Mouse (Mus musculus): ENCODE results near the gene Tex33. TPM values are rescaled to one million over a fixed set of nuclear protein-coding genes. Genes with fewer than 3 reads are reported as not detected.

Gene Tex33
- polyA plus RNA-seq, 1 experiment: not detected

- 80% methylated on average over 10 of the region's 10 CpGs for WGBS
- TF ChIP-seq POLR2A (IDR thresholded peaks at IDR 0.05; ENCODE audit: borderline replicate concordance, control insufficient read depth, low read depth, low read length) (no peak), CTCF (IDR thresholded peaks at IDR 0.05; ENCODE audit: control insufficient read depth, insufficient read depth, low read length) (no peak)
- Histone ChIP-seq H3K27ac (ENCODE audit: control insufficient read depth, insufficient read depth, low read depth, low read length, poor library complexity) (no peak overlapping the region), H3K4me1 (ENCODE audit: control insufficient read depth, insufficient read depth, low read length) (no peaks in the 10 kb centered on the region; the same call in 1 of the 2 replicates), H3K4me3 (replicated peaks; ENCODE audit: control insufficient read depth, low read depth, low read length) (no peak overlapping the region)
These were observed 17.9 kb downstream of the Tex33 start for GRCm38 (mm10) chr15:78377859-78378258.

- no peak overlapping the region for H3K27ac ChIP-seq (ENCODE audit: control insufficient read depth, insufficient read depth, low read depth, low read length, poor library complexity)
- no peak for TF ChIP-seq CTCF (IDR thresholded peaks at IDR 0.05; ENCODE audit: control insufficient read depth, insufficient read depth, low read length)
- no peak for TF ChIP-seq POLR2A (IDR thresholded peaks at IDR 0.05; ENCODE audit: borderline replicate concordance, control insufficient read depth, low read depth, low read length)
- H3K4me3 ChIP-seq (replicated peaks; ENCODE audit: control insufficient read depth, low read depth, low read length): no peak overlapping the region
- H3K4me1 ChIP-seq (ENCODE audit: control insufficient read depth, insufficient read depth, low read length): peaks cover 6% of the 10 kb centered on the region
- 68% methylated on average over 3 of the region's 3 CpGs for WGBS
These were observed 21.5 kb downstream of the Tex33 start for GRCm38 (mm10) chr15:78374204-78374603.

- H3K27ac ChIP-seq (ENCODE audit: control insufficient read depth, insufficient read depth, low read depth, low read length, poor library complexity): no peak overlapping the region
- H3K4me3 ChIP-seq (replicated peaks; ENCODE audit: control insufficient read depth, low read depth, low read length): no peak overlapping the region
- peaks cover 7% of the 10 kb centered on the region for H3K4me1 ChIP-seq (ENCODE audit: control insufficient read depth, insufficient read depth, low read length)
- 63% methylated on average over 3 of the region's 3 CpGs for WGBS
- no peak for TF ChIP-seq CTCF (IDR thresholded peaks at IDR 0.05; ENCODE audit: control insufficient read depth, insufficient read depth, low read length)
- TF ChIP-seq POLR2A (IDR thresholded peaks at IDR 0.05; ENCODE audit: borderline replicate concordance, control insufficient read depth, low read depth, low read length): no peak
These were observed 22.9 kb downstream of the Tex33 start for GRCm38 (mm10) chr15:78372796-78373195.

- WGBS: 83% methylated on average over 1 of the region's 1 CpGs
- H3K27ac ChIP-seq (ENCODE audit: control insufficient read depth, insufficient read depth, low read depth, low read length, poor library complexity): peak overlapping the region; percentile 30; the same call in 1 of the 2 replicates
- no peak for TF ChIP-seq POLR2A (IDR thresholded peaks at IDR 0.05; ENCODE audit: borderline replicate concordance, control insufficient read depth, low read depth, low read length)
- no peak for TF ChIP-seq CTCF (IDR thresholded peaks at IDR 0.05; ENCODE audit: control insufficient read depth, insufficient read depth, low read length)
These were observed 26.1 kb downstream of the Tex33 start for GRCm38 (mm10) chr15:78369641-78370040.

GRCm38 (mm10) chr15:78368926-78369346 is 26.8 kb downstream of the Tex33 start:
- Histone ChIP-seq H3K4me1 (ENCODE audit: control insufficient read depth, insufficient read depth, low read length) (peaks cover 7% of the 10 kb centered on the region), H3K4me3 (replicated peaks; ENCODE audit: control insufficient read depth, low read depth, low read length) (no peak overlapping the region), H3K27ac (ENCODE audit: control insufficient read depth, insufficient read depth, low read depth, low read length, poor library complexity) (peak overlapping the region; percentile 71)
- TF ChIP-seq POLR2A (IDR thresholded peaks at IDR 0.05; ENCODE audit: borderline replicate concordance, control insufficient read depth, low read depth, low read length): no peak
- peak; percentile 83 for TF ChIP-seq CTCF (IDR thresholded peaks at IDR 0.05; ENCODE audit: control insufficient read depth, insufficient read depth, low read length)
- 3% methylated on average over 8 of the region's 8 CpGs for WGBS

More at GRCm38 (mm10) chr15:78369641-78370040, 26.1 kb downstream of the Tex33 start:
- Histone ChIP-seq H3K4me3 (replicated peaks; ENCODE audit: control insufficient read depth, low read depth, low read length) (no peak overlapping the region), H3K4me1 (ENCODE audit: control insufficient read depth, insufficient read depth, low read length) (peaks cover 7% of the 10 kb centered on the region)

- Histone ChIP-seq H3K27ac (ENCODE audit: control insufficient read depth, insufficient read depth, low read depth, low read length, poor library complexity) (peak overlapping the region; percentile 54; the same call in 1 of the 2 replicates), H3K4me1 (ENCODE audit: control insufficient read depth, insufficient read depth, low read length) (peaks cover 7% of the 10 kb centered on the region), H3K4me3 (replicated peaks; ENCODE audit: control insufficient read depth, low read depth, low read length) (no peak overlapping the region)
- 32% methylated on average over 3 of the region's 3 CpGs for WGBS
- no peak for TF ChIP-seq CTCF (IDR thresholded peaks at IDR 0.05; ENCODE audit: control insufficient read depth, insufficient read depth, low read length)
- no peak for TF ChIP-seq POLR2A (IDR thresholded peaks at IDR 0.05; ENCODE audit: borderline replicate concordance, control insufficient read depth, low read depth, low read length)
These were observed 27.9 kb downstream of the Tex33 start for GRCm38 (mm10) chr15:78367811-78368210.

GRCm38 (mm10) chr15:78366875-78367274 is 28.8 kb downstream of the Tex33 start:
- Histone ChIP-seq H3K27ac (ENCODE audit: control insufficient read depth, insufficient read depth, low read depth, low read length, poor library complexity) (no peak overlapping the region), H3K4me3 (replicated peaks; ENCODE audit: control insufficient read depth, low read depth, low read length) (no peak overlapping the region), H3K4me1 (ENCODE audit: control insufficient read depth, insufficient read depth, low read length) (peaks cover 7% of the 10 kb centered on the region)
- WGBS: 86% methylated on average over 8 of the region's 8 CpGs
- TF ChIP-seq CTCF (IDR thresholded peaks at IDR 0.05; ENCODE audit: control insufficient read depth, insufficient read depth, low read length): no peak
- no peak for TF ChIP-seq POLR2A (IDR thresholded peaks at IDR 0.05; ENCODE audit: borderline replicate concordance, control insufficient read depth, low read depth, low read length)

- H3K4me3 ChIP-seq (replicated peaks; ENCODE audit: control insufficient read depth, low read depth, low read length): no peak overlapping the region
- 59% methylated on average over 2 of the region's 2 CpGs for WGBS
- TF ChIP-seq CTCF (IDR thresholded peaks at IDR 0.05; ENCODE audit: control insufficient read depth, insufficient read depth, low read length) (no peak), POLR2A (IDR thresholded peaks at IDR 0.05; ENCODE audit: borderline replicate concordance, control insufficient read depth, low read depth, low read length) (no peak)
- H3K4me1 ChIP-seq (ENCODE audit: control insufficient read depth, insufficient read depth, low read length): peaks cover 7% of the 10 kb centered on the region
- no peak overlapping the region for H3K27ac ChIP-seq (ENCODE audit: control insufficient read depth, insufficient read depth, low read depth, low read length, poor library complexity)
These were observed 29.8 kb downstream of the Tex33 start for GRCm38 (mm10) chr15:78365916-78366315.

- 33% methylated on average over 5 of the region's 5 CpGs for WGBS
- Histone ChIP-seq H3K27ac (ENCODE audit: control insufficient read depth, insufficient read depth, low read depth, low read length, poor library complexity) (no peak overlapping the region; the same call in 1 of the 2 replicates), H3K4me1 (ENCODE audit: control insufficient read depth, insufficient read depth, low read length) (no peaks in the 10 kb centered on the region; the same call in 1 of the 2 replicates), H3K4me3 (replicated peaks; ENCODE audit: control insufficient read depth, low read depth, low read length) (no peak overlapping the region)
- TF ChIP-seq POLR2A (IDR thresholded peaks at IDR 0.05; ENCODE audit: borderline replicate concordance, control insufficient read depth, low read depth, low read length) (no peak), CTCF (IDR thresholded peaks at IDR 0.05; ENCODE audit: control insufficient read depth, insufficient read depth, low read length) (no peak)
These were observed 40.2 kb downstream of the Tex33 start for GRCm38 (mm10) chr15:78355548-78355947.

Data from bone marrow, adult 2 months (tissue).